Mouse (Mus musculus) C2C12 (cell line): Measurements from ENCODE around the gene Nid2. TPM values are rescaled to one million over a fixed set of nuclear protein-coding genes. Genes with fewer than 3 reads are reported as not detected.

Experiments used
- H3K27me3 ChIP-seq: one replicate; pipeline ENCODE4 v1.6.1; 2011; ENCODE audit not compliant: control insufficient read depth, insufficient read depth, insufficient read length
- H3K36me3 ChIP-seq: one replicate; pipeline ENCODE4 v1.6.1; 2011; ENCODE audit not compliant: control insufficient read depth, insufficient read depth
- H3K4me3 ChIP-seq: one replicate; pipeline ENCODE4 v1.5.1; 2011; ENCODE audit warnings: mild to moderate bottlenecking, control low read depth; ENCODE audit not compliant: poor library complexity, insufficient read depth, severe bottlenecking
- H3K79me2 ChIP-seq: one replicate; pipeline ENCODE4 v1.6.1; 2011; ENCODE audit not compliant: control insufficient read depth, insufficient read depth
- H3K79me3 ChIP-seq: one replicate; pipeline ENCODE4 v1.6.1; 2011; ENCODE audit warnings: low read depth, control low read depth
- H3ac ChIP-seq: one replicate; pipeline ENCODE3; 2011; ENCODE audit warnings: low read depth; ENCODE audit not compliant: control insufficient read depth, insufficient read length
- CEBPB ChIP-seq: IDR thresholded peaks from one replicate; pipeline ENCODE4 v1.6.1; 2011; ENCODE audit warnings: low read depth, mild to moderate bottlenecking, control low read depth, moderate library complexity
- CTCF ChIP-seq: IDR thresholded peaks from one replicate; pipeline ENCODE4 v1.5.1; 2011; ENCODE audit not compliant: control insufficient read depth, insufficient read depth, insufficient read length
- FOSL1 ChIP-seq: IDR thresholded peaks from one replicate; pipeline ENCODE4 v1.8.0; 2011; ENCODE audit warnings: mild to moderate bottlenecking, low read length; ENCODE audit not compliant: poor library complexity, insufficient read depth, severe bottlenecking
- MAX ChIP-seq: IDR thresholded peaks from one replicate; pipeline ENCODE4 v1.6.1; 2011; ENCODE audit warnings: mild to moderate bottlenecking, control low read depth
- MYOD1 ChIP-seq: IDR thresholded peaks from one replicate; pipeline ENCODE4 v1.6.1; 2011; ENCODE audit warnings: low read depth; ENCODE audit not compliant: control insufficient read depth, insufficient read length
- MYOG ChIP-seq: IDR thresholded peaks from one replicate; pipeline ENCODE4 v1.6.1; 2011; ENCODE audit not compliant: control insufficient read depth, insufficient read length; ENCODE audit errors: extremely low read depth
- USF1 ChIP-seq: IDR thresholded peaks from one replicate; pipeline ENCODE4 v1.6.1; 2011; ENCODE audit warnings: low read depth, mild to moderate bottlenecking, control low read depth, moderate library complexity
- polyA plus RNA-seq: library from polyadenylated mRNA; unstranded; fragments of >200 nt; fragmentation: generic; extraction: Trizol; gene quantifications from one replicate; pipeline ENCODE4 v1.2.1, GENCODE M21; 2012; ENCODE audit warnings: missing spikeins

The Nid2 gene
- polyA plus RNA-seq, 1 experiment: 25.6 TPM

DNA sequence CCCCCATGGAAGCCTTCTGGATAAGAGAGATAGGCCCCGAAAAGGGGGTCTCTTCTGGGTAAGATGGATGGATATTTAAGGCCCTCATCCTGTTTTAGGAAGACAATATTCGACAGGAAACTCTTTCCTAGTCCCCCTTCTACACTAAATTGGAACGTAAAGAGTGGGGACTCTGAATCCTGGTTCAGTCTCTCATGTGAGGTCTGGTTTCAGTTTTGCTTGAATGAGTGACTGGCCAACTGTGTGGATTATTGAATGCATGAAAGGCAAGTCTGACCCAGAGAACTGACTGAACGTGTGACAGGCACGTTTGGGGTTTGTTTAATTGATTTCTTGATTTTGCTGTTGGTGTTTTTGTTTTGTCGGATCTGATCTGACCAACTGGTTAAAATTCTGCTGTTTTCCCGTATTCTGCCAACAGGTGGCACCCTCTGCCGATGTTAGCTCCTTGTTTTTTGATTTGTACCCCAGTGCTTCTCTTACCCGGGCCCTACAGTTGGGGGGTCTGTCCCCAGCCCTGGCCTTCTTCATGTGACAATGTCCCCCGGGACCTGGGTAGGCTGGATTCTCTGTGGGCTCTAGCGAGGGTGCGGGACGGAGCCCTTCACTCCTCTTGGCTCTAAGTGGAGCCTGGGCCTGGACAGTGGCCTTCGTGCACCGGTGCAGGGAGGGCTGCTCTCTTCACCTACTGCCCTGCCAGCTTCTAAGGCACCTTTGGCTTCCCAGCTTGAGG lies 88.7 kb downstream of the Nid2 start:
- Histone ChIP-seq H3K79me3 (no peaks in the 10 kb centered on the region), H3K36me3 (no peaks in the 10 kb centered on the region), H3K4me3 (no peak overlapping the region), H3K27me3 (no peaks in the 10 kb centered on the region), H3K79me2 (no peaks in the 10 kb centered on the region), H3ac (no peak overlapping the region)
- no peak for TF ChIP-seq CEBPB
- no peak for TF ChIP-seq USF1
- no peak for TF ChIP-seq FOSL1
- TF ChIP-seq MYOD1: no peak
- no peak for TF ChIP-seq MAX
- no peak for TF ChIP-seq MYOG
- TF ChIP-seq CTCF: no peak

DNA sequence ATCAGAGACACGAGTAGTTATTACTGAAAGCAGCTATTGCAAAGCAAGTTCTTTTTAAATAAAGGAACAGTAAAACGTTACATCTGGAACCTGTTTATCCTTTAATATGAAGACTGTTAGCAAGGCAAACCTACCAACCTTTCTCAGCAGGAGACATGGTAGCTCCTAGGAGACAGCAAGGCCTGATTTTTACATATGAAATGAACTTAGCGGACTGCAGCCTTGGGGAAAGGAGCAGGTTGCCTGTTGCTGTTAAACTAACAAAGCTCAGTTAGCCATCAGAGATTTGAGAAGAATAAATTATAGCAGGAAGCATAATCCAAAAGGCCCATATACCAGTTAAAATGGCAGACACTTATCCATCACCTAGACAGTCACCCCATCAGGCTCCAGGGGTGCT lies 102.4 kb downstream of the Nid2 start:
- no peak overlapping the region for H3ac ChIP-seq
- peaks cover 9% of the 10 kb centered on the region for H3K27me3 ChIP-seq
- no peaks in the 10 kb centered on the region for H3K79me2 ChIP-seq
- no peak overlapping the region for H3K4me3 ChIP-seq
- H3K36me3 ChIP-seq: no peaks in the 10 kb centered on the region
- H3K79me3 ChIP-seq: no peaks in the 10 kb centered on the region
- TF ChIP-seq MYOD1: no peak
- no peak for TF ChIP-seq CEBPB
- TF ChIP-seq USF1: no peak
- no peak for TF ChIP-seq MAX
- no peak for TF ChIP-seq CTCF
- TF ChIP-seq FOSL1: no peak
- no peak for TF ChIP-seq MYOG

DNA sequence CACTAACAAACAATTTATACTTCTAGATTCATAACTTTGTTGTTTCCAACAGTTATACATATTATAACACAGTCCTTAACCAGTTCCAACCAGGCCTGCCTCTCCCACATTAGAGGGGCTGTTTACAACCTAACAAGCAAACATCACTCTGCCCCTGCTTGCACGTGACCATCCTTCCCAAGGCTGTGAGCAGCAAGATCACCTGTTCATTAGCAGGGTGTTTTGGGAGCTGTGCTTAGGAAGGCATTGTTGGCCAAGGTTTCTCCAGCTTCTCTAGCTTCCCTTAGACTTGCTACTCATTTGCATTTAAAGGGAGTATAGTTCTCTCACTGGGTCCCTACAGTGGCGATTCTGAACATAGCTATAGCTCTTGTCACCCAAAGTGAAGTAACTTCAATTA lies 107.2 kb downstream of the Nid2 start:
- H3K4me3 ChIP-seq: no peak overlapping the region
- H3K79me3 ChIP-seq: no peaks in the 10 kb centered on the region
- no peak for TF ChIP-seq CTCF
- TF ChIP-seq FOSL1: no peak
- no peak for TF ChIP-seq CEBPB
- no peak for TF ChIP-seq MYOG
- TF ChIP-seq USF1: no peak
- no peak overlapping the region for H3ac ChIP-seq
- H3K27me3 ChIP-seq: peaks cover 4% of the 10 kb centered on the region
- H3K79me2 ChIP-seq: no peaks in the 10 kb centered on the region
- H3K36me3 ChIP-seq: no peaks in the 10 kb centered on the region

DNA sequence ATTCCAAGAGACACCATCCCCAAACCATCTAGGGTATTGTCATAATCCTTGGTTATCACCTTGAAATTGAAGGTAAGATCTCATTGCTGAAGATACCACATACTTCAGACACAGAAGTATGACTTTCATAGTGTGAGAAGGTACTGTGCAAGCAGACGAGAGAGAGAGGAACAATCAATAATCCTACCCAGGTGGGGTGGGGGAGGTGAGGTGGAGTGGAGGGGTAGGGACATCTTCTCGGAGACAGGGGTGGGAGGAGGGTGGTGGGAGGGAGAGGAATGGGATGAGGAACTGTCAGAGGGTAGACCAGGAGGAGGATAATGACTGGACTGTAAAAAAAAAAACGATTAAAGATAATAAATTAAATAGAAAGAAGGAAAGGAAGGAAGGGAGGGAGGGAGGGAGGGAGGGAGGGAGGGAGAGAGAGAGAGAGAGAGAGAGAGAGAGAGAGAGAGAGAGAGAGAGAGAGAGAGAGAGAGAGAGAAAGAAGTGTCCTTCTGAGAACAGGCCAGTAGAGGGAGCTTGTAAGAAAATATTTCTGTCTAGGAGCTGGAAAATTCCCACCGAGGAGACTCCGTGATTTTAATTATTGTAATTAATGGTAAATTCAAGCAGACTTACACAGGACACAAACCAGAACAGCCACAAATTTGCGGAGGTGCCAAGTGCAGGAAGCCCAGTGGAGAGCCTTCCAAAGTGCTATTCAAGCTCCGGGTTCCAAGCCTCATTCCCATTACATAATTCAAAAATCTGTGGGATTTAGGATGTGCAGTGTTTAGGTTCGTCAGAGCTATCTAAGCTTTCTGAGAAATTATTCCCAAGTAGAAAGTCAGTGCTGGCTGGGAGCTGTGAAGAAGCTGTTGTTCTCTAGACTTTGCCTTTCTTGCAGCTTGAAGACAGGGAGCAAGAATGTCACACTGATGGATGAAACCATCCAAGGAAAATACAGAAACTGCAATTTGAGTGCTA lies 108.0 kb downstream of the Nid2 start:
- H3K79me3 ChIP-seq: no peaks in the 10 kb centered on the region
- H3K79me2 ChIP-seq: no peaks in the 10 kb centered on the region
- no peaks in the 10 kb centered on the region for H3K36me3 ChIP-seq
- no peak for TF ChIP-seq USF1
- no peak overlapping the region for H3K4me3 ChIP-seq
- no peak overlapping the region for H3ac ChIP-seq
- no peaks in the 10 kb centered on the region for H3K27me3 ChIP-seq

DNA sequence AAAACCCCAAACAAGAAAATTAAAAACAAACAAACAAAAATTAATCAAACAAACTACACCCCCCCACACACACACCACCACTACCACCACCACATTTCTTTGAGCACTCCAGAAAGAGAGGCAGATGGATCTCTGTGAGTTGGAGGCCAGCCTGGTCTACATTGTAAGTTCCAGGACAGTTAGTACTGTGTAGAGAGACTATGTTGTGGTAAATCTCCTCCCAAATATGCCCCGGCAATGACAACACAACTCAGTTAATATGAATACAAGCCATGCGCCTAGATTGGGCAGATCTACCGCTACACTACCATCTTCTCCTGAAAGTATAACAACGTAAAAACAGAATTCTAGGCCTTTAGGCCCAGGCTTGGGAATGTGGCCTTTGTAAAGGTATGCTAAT lies 109.2 kb downstream of the Nid2 start:
- Histone ChIP-seq H3K4me3 (no peak overlapping the region), H3K36me3 (no peaks in the 10 kb centered on the region), H3ac (no peak overlapping the region), H3K79me2 (no peaks in the 10 kb centered on the region), H3K27me3 (no peaks in the 10 kb centered on the region), H3K79me3 (no peaks in the 10 kb centered on the region)
- TF ChIP-seq CEBPB (no peak), USF1 (no peak), MAX (no peak), FOSL1 (no peak), CTCF (no peak), MYOG (no peak), MYOD1 (no peak)

Other genes starting within 250 kb of the Nid2 start
- gene Gm2244, start 201.3 kb upstream of the Nid2 start, polyA plus RNA-seq: not detected
- 0.77 TPM for gene Gm2237, start 166.1 kb upstream of the Nid2 start, polyA plus RNA-seq
- not detected for gene Gm5458, start 148.7 kb upstream of the Nid2 start, polyA plus RNA-seq
- gene Rtraf, start 72.6 kb downstream of the Nid2 start, polyA plus RNA-seq: 115 TPM
- 5.8 TPM for gene Gng2, start 226.4 kb downstream of the Nid2 start, polyA plus RNA-seq